Mouse (Mus musculus) cerebellum, adult (tissue): ENCODE results near the gene Arpp21.
"Not testable (repeated sequence)": the region's sequence is repeated elsewhere in the genome, so short reads cannot be mapped to it uniquely, and the experiment has no call there.

ENCODE experiments used
- ATAC-seq: cut with Nextera tagmentation; 2 replicates; pipeline ENCODE4 v1.9.2; 2017; ENCODE audit warnings: mild to moderate bottlenecking, moderate library complexity, mixed read lengths; ENCODE audit not compliant: insufficient number of reproducible peaks, low FRiP score, low TSS enrichment

Arpp21 gene

DNA sequence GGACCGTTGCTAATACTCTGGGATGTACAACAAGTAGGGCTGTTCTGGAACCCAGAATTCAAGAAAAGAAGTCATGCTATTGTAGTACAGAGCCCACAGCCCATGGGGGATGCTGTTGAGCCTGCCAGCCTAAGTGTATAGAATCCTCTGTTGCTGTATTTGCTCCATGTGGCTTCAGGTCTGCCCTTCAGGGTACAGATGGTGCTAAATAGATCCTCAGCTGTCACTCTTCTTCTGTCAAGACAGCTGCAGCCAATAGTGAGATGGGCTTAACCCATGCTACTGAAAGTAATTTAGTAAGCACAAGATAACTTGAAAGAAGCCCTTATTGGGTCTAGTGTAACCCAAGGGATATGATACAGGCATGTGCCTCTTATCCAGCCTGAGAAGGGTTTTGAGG, 195.2 kb downstream of the Arpp21 start:
- no peak for ATAC-seq

- ATAC-seq: no peak
Observed at GRCm38 (mm10) chr9:112037732-112038131, 198.0 kb downstream of the Arpp21 start.

DNA sequence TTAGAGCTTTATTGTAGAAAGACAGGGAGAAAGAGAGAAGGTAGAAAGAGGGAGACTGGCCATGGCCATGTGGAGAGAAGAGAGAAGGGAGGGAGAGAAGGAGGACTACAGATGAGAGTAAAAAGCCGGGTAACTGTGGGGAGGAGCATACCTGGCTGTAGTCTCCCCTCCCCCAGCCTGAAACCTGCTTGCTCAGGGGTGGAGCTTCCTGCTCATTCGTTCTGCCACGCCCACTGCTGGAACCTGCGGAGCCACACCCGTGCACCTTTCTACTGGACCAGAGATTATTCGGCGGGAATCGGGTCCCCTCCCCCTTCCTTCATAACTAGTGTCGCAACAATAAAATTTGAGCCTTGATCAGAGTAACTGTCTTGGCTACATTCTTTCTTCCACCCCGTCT, 201.9 kb downstream of the Arpp21 start:
- not testable (repeated sequence) for ATAC-seq

DNA sequence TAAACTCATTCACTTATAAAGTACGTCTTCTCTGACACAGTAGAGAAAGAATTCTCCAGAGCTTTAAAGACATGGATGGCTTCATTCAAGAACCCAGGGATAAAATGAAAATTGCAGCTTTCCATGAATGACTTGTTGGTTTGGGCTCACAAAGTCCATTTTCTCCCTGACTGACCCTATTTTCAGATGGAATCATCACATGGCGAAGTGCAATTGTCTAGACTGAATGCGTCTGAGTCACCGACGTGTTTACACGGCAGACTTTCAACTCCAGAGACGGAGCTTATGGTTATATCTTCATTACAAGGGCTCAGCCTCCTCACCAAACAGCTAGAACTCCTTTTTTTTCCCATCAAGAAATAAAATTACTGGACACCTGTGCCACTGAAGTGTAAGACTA, 203.6 kb downstream of the Arpp21 start:
- no peak for ATAC-seq

GRCm38 (mm10) chr9:112023562-112024015, 212.1 kb downstream of the Arpp21 start:
- no peak for ATAC-seq

GRCm38 (mm10) chr9:112023111-112023510, 212.6 kb downstream of the Arpp21 start:
- no peak for ATAC-seq
